Mouse (Mus musculus) lung, postnatal 36 days (tissue): ENCODE data around the gene Cngb1.
"Not testable (repeated sequence)": the region's sequence is repeated elsewhere in the genome, so short reads cannot be mapped to it uniquely, and the experiment has no call there.

Experiments used
- DNase-seq: peaks from one replicate; pipeline ENCODE4 v3.0.0; 2022; ENCODE audit warnings: mixed read lengths

Cngb1 gene

DNA sequence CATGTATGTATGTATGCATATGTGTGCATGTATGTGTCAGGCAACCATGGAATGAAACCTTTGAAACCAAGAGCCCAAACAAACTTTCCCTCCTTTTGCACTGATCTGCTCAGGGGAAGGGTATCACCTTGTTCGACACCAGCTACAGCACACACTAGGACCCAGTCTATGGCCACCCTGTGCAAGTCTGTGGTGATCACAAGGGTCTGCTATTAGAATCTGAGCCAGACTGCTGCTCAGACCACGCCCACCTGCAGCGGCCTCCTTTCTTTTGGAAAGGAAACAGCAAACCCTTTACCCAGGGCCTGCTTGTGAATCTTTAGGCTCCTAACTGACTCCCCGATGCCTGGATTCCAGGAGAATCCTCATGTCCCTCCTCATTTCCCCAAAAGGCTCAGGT lies 62.5 kb downstream of the Cngb1 start:
- DNase-seq: no peak

DNA sequence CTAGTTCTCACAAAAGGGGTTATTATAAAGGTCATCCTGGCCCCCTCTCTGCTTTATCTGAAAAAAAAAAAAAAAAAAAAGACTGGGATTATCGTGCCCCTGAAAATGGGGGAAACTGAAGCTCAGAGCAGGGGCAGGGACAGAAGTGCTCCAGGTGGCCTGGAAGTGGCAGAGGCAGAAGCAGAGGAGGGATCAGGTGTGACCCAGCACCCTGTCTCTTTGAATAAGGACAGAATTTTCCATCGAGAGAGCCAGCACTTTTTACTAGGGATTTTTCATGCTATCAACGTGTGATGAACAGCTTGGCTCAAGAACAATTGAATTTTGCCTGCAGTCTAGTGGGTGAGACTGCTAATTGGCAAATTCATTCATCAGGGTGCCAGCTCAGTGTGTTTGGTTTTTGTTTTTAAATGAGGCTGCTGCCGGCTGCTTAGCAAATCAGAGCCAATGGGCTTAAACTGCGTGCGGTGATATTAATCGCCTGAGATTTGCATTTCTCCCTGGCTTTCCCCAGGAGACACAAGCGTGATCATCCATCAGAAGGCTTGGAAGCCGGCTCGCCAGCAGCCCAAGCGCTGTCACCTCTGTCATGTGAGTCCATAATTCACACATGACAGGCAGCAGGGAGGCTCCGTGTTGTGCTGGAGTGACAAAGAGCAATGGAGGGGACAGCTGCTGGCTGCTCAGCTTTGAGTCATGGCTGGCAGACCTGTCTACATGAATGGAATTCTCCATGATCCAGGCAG lies 63.4 kb downstream of the Cngb1 start:
- DNase-seq: no peak

DNA sequence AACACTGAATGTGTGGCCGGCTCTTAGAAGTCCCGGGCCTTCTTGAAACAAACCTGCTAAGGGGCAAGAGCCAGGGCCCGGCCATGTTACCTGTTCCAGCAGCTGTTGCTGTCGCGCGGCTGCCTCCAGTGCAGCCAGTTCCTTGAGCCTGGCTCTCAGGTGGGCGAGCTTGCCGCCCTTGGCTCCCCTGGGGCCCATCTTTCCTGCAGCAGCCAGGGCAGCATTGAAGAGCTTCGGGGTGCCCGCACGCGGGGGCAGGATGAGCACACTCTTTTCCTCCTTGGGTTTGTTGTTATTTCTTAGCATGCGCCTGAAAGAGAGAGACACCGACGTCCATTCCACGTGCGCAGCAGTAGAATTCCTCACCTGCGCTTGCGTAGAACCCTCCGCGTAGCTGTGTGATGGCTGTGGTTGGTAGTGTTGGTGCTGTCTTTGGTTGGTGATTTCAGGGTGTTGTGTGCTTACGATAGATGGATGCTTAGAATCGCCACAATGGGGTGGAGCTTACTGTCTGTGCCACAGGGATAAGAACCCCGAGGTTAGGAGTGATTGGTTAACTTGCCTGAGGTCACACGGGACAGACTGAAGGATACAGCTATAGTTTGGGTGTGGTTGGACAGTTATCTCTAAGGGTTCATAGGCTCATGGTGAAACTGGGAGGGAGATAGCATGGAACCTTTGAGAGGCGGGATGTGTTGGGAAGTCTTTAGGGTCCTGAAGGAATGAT lies 64.1 kb downstream of the Cngb1 start:
- DNase-seq: no peak

DNA sequence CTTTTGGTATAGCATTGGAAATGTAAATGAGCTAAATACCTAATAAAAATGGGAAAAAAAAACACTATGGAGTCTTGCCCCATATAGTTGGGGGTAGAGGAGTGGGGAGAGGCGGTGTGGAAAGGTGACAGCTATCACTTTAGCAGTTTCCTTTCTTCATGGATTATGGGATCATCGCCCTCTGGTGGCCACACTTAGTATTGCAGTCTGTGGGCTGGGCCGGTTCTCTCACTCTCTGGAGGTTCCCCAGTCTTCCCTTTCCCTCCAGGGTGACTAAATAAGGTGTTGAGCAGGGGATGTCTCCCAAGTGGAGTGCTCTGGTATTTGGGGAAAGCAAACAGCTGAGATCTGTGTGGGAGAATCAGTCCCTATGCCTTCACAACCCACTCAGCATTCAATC lies 70.7 kb downstream of the Cngb1 start:
- peak; percentile 87 for DNase-seq

DNA sequence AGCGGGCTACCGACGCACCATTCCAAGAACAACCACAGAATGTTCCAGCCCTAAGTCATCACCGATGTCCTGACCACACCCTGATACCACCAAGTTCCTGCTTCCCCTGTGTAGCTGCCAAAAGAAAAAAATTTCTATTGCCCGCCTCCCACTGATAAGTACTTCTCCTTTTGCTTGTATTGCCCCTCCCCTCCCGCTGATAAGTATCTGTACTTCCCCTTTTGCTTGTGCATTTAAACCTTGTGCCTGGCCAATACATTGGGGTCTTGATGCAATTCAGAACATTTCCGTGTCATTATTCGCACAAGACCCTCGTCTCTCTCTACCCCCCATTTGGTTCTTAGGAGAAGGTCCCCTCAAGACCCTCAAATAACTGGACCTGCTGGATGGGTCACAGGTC lies 76.3 kb downstream of the Cngb1 start:
- DNase-seq: not testable (repeated sequence)

DNA sequence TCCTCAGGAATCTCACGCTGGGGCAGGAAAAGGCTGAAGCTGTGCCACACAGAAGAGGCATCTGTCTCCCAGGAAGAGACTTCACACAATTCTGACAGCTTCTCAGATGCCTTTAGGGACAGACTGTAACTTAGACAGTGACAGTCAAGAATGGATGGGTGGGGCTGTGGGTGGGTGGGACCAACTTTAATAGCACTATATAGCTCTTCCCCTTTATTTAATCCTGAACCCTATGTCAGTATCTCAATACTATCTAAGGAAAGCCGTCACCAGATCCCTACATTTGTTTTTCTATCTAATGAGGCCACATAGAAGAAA lies 79.3 kb downstream of the Cngb1 start:
- DNase-seq: no peak

DNA sequence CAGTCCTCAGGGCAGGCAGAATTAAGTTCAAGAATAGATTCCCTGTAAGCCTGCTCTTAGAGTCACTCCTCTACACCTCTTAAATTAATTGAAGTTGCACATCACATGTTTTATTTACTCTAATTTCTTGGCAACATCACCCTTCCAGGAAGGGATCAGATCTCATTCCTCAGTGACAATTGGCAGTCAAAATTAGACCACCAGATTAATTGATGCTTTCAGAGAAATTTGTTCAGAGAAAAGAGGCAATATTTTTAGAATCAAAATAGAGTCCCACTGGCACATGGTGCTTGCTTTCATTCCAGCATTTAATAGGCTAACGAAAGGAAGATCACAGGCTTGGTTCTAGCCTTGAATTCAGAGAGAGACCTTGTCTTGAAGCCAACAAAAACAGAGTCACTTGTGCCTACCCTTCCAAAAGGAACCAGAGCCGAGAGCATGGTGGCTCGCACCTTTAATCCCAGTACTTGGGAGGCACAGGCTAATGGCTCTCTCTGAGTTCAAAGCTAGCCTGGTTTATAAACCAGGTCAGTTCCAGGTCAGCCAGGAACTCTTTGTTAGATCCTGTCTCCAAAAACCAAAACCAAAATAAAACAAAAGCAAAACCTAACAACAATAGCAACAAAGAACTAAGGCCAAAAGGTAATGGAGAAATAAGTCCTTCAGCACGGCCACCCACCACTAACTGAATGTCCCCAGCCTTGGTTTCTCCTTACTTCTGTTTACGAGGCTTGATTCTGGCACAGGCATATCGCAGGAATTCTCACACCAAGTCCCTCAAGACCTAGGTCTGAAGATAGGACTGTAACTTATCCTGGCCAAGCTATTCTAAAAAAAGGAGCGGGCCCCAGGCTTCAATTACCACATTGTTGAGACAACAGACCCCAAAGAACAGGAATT lies 79.9 kb downstream of the Cngb1 start:
- no peak for DNase-seq

DNA sequence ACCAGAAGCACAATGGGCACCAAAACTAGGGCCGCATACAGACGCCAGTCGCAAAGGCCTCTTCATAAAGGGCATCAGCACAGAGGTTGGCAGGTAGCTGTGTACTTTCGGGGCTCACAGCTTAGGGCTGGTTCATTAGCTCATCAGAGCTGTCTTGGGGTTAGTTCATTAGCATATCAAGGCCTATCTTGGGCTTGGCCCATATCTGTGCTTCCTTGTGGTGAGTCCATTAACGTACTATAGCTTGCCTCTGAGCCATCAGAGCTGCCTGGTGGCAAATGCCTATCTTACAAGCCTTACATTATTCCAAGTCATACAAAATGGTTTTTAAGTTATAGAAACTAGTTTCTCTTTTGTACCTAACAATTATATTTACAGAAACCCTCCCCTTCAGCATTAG lies 82.4 kb downstream of the Cngb1 start:
- no peak for DNase-seq

DNA sequence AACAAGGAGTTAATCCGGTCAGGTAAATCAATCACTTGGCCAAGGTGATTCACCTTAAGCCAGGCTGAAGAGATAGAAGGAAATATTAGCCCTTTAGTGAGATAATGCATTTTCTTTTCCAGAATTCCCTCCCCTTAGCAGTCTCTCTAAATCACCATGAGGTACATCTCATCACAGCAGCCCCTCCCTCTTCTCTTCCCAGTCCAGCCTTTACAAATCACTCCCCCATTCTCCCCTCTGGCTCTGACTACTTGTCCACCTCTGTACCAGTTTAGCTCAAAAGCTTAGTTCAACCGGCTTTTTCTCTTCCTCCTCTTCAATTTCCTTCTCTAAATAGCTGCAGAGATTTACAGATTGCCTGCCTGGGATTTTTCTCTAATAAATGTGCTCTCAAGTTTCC lies 85.3 kb downstream of the Cngb1 start:
- no peak for DNase-seq

DNA sequence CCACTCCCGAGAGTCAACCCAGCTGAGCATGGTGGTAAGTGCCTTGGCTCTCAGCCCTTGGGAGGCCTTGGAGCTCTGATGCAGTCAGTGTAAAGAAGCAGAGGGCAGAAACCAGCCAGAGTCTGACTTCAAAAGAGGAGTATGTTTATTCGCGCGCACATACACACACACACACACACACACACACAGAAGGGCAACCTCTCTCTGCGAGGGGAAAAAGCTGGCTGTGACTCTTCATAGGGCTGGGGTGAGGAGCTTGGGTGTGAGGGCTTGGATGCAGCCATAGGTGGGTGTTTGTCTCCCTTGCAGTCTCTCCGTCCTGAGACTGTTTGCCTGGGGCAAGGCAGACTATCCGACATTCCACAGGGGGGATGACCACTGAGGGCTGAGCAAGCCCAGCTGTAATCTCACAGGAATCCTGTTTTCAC lies 85.8 kb downstream of the Cngb1 start:
- no peak for DNase-seq

DNA sequence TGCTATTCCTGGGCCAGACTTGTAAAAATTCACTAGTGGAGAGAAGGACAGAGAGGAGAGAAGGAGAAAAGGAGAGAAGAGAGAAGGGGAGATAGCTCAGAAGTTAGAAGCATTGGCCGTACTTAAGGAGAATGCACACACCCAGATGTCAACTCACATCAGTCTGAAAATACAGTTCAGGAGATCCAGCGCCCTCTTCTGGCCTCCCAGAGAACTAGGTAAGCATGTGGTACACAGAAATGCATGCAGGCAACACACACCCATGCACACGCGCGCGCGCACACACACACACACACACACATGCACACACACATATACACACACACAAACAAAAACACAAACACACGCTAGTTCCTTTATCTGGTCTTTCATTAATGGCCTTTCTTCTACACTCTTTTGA lies 86.8 kb downstream of the Cngb1 start:
- no peak for DNase-seq

DNA sequence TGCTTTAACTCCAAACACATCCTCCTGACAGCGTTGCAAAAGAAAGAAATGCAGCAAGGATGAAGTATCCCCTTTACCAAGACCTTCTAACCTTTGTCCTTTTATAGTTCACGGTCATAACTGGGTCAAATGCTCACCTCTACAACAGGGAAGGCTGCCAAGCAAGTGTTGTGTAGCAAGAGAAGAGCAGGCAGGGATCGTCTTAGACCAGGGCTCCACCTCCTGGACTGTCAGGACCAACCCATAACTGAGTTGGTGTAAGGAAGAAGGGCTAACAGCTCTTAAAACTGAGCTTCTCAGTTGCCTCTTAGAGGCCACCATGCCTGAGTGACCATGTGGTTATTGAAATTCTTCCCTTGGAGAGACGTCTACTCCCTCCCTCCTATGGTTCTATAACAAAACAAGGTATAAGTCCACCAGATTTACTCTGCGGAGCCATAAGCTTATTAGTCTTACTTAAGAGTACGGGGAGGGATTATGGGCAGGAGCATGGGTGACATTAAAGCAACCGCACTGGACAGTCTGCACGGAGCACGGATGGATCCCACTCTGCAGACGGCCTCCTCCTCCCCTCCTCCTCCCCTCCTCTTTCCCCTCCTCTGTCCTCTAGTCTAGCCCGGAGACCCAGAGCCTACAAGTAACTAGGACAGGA lies 90.5 kb downstream of the Cngb1 start:
- DNase-seq: no peak

DNA sequence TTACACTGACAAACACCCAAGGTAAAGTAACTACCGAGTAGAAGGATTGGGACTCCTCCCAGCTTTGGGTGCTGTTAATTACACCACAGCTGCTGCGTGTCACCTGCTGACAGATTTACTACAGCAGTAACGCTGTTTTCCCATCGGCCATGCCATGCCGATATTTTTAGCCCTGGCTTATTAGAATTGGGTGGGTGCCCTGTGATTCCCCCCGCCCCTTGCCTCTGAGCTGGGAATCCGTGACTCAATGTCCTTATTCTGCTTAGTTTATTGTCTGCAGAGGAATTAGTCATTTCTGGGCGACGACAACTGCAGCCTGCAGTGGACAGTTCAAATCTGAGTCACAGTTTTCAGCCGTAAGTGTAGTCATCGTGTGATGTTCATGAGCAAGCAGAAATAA lies 96.5 kb downstream of the Cngb1 start:
- DNase-seq: no peak

DNA sequence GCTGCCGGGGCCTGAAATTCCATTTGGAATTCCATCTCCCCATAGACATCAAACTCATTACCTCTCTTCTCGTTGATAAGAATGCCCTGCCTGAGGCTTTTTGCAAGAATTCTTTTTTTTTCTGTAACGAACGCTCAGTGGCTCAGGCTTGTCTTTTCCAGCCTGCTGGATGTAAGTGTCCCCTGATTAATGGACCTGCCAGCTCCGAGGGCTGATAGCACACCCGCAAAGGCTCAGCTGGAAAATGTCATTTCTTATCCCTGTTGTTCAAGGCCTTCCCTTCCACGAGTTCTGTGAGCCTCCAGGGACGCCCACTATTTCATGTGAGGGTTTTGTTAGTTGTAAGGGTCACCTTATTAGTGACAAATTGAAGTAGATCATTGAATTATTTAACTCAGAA lies 100.4 kb downstream of the Cngb1 start:
- no peak for DNase-seq

DNA sequence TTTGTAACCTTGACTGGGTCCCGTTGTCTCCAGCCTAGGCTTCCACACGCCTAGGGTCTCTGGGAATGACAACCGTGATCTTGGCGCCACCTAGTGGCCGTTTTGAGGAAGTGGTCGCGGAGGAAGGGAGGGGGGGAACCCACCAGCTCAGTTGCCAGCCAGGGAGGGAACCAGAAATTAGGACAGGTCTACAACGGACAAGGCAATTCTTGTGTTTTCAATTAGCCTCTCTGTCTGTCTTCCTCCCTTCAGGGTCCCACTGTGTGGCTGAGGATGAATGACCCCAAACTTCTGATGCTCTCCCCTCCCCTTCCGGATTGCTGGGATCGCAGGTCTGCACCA lies 102.4 kb downstream of the Cngb1 start:
- peak; percentile 73 for DNase-seq

DNA sequence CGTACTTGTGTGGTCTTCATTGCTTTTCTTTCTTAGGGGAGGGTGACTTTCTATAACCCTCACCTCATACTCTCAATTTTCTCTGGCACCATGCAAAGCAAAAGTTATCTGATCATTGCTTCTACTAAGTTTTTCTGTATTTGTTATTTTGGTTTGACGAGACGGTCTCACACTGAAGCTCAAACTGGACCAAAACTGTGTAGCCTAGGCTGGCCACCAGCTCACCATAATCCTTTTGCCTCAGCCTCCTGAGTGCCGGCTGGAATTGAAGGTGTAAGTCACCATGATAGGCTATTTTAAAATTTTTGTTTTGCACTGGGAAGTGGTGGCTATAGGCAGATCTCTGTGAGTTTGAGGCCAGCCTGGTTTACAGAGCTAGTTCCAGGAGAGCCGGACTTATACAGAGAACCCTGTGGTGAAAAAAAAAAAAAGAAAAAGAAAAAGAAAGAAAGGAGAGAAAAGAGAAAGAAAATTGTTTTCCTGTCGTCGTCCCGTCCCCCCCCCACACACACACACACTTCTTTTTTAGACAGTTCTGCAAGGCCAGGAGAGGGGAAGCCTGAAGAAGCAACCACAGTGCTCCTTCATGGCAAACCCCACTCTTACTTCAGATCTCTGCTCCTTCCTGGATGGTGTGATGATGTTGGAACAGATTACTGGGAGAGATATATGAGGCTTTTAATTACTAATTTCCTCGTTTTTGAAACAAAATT lies 102.9 kb downstream of the Cngb1 start:
- DNase-seq: no peak

DNA sequence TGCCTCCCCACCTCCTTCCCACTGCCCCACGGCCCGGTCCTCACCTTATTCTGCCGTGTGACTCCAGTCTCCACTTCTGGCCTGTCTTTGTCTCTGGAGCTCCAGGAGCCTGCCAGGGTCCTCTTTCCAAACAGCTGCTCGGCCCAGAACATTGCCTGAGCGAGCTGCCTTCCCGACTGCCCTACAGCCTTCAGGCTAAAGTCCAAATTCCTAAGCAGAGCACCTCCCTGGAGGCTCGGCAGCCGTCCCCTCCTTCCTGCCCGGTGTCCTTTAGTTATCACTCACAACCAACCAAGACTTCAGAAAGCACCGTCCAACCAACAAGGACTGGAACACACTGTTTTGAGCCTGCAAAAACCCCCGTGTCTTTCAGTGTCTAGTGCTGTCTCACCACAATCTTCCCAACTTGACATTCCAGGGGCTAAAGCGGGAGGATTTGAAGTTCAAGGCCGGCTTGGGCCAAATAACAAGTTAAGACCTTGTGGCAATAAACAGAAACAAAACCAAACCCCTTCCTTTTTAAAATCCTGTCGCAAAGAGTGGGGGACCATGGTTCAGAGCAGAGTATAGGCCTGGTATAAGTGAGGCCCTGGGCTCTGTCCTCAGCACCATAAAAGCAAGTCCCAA lies 103.6 kb downstream of the Cngb1 start, which contains the start of gene Kifc3:
TSS of gene Kifc3 (minus strand) at position 164 of the 627 bp plus-strand sequence.
- no peak for DNase-seq

DNA sequence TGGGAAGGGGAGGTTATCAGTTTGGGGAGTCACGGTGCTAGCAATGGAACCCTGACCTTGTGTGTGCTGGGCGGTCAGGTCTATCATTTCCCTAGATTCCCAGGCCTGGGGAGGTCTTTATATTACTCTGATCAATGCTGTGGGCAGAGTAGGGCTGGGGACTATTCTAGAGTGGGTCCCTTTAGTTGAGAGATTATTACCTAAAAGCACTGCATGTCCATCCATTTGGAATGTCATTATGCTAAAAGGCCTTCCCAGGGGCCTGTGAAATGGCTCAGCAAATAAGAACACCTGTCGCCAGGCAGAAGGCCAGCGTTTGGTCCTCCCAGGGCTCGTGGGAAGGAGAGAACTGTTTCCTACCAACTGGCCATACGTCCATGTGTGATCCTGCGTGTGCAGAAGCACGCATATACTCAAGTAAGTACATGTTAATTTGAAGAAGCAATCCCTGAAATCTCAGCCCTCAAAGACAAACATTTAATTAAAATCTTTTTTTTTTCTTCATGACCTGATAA lies 104.3 kb downstream of the Cngb1 start:
- DNase-seq: no peak

DNA sequence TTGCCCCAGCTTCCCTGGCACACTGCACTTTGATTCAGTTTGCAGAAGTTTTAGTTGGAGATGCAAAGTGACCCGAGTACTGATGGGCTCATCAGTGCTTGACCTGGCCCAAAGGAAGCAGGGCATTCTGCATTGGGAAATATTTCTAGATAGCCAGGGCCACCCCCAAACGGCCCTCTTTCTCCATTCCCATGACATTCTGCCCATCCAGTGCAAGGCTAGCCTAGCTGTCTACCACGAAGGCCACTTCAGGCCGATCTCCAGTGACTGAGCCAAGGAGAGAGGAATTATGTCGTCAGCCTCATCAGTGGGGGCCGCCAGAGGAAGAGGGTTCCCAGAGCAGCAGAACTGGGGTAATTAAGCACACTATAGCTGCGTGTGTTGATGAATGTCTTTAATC lies 104.9 kb downstream of the Cngb1 start:
- DNase-seq: no peak

DNA sequence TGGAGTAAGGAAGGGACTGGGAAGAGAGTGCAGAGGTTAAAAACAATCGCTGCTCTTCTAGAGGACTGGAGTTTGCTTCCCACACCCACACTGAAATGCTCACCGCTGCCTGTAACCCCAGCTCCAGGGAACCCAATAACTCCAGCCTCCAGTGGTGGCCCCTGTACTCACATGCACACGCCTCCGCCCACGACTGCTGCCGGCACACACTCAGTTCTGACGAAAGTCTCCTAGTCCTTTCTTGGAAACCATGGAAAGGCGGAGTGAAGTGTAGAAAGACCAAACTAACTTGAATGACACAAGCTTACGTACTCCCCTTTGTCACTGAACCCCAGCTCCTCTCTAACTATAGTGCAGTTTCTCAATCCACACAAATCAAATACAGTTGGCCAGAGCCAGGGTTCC lies 106.4 kb downstream of the Cngb1 start:
- DNase-seq: no peak

DNA sequence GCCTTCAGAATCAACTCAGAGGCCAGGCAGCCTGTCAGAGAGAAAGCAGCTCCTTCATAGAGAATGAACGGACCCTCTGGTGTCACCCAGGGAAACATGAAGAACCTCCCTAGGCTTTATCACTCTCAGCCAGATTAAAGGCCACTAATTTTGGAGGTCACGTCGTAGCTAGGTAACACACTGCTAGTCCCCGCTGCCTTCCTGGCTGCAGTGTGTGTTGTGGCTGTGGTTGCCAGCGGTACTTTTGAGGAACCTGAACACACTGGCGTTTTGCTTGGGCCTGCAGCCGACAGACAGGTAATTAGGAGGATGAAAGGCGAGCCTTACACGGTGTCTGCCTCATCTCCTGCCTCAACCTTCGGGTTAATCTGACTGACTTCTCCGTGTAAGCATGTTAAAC lies 110.7 kb downstream of the Cngb1 start:
- no peak for DNase-seq
